Mouse (Mus musculus): Measurements from ENCODE around the gene Rph3al. TPM values are rescaled to one million over a fixed set of nuclear protein-coding genes. Genes with fewer than 3 reads are reported as not detected.

Rph3al gene
- total RNA-seq, 1 experiment from 2014 or later = 10.7 TPM

- no peak for DNase-seq
Measured at GRCm38 (mm10) chr11:75906556-75906955, 31.7 kb downstream of the Rph3al start.

- DNase-seq = no peak
Measured at GRCm38 (mm10) chr11:75904982-75905381, 33.2 kb downstream of the Rph3al start.

- no peak for DNase-seq
Measured at GRCm38 (mm10) chr11:75904501-75904900, 33.7 kb downstream of the Rph3al start.

GRCm38 (mm10) chr11:75903486-75903885 is 34.7 kb downstream of the Rph3al start:
- peak; percentile 69 for DNase-seq

- DNase-seq = no peak
Measured at GRCm38 (mm10) chr11:75901339-75901738, 36.9 kb downstream of the Rph3al start.

- DNase-seq = no peak
Measured at GRCm38 (mm10) chr11:75899676-75900075, 38.6 kb downstream of the Rph3al start.

GRCm38 (mm10) chr11:75898532-75898931 is 39.7 kb downstream of the Rph3al start:
- no peak for DNase-seq

- DNase-seq = peak; percentile 39
Measured at GRCm38 (mm10) chr11:75894791-75895420, 43.3 kb downstream of the Rph3al start.

GRCm38 (mm10) chr11:75893956-75894355 is 44.3 kb downstream of the Rph3al start:
- DNase-seq = no peak

GRCm38 (mm10) chr11:75887349-75887748 is 50.9 kb downstream of the Rph3al start:
- DNase-seq = no peak

- no peak for DNase-seq
Measured at GRCm38 (mm10) chr11:75881234-75881633, 57.0 kb downstream of the Rph3al start.

GRCm38 (mm10) chr11:75880064-75880463 is 58.2 kb downstream of the Rph3al start:
- peak; percentile 58 for DNase-seq

- no peak for DNase-seq
Measured at GRCm38 (mm10) chr11:75878460-75878859, 59.8 kb downstream of the Rph3al start.

GRCm38 (mm10) chr11:75876043-75876780 is 62.0 kb downstream of the Rph3al start:
- peak; percentile 69 for DNase-seq

- no peak for DNase-seq
Measured at GRCm38 (mm10) chr11:75871688-75872087, 66.5 kb downstream of the Rph3al start.

- DNase-seq = no peak
Measured at GRCm38 (mm10) chr11:75870947-75871346, 67.3 kb downstream of the Rph3al start.

GRCm38 (mm10) chr11:75870386-75870785 is 67.8 kb downstream of the Rph3al start:
- DNase-seq = no peak

GRCm38 (mm10) chr11:75869898-75870297 is 68.3 kb downstream of the Rph3al start:
- no peak for DNase-seq

GRCm38 (mm10) chr11:75866861-75867260 is 71.4 kb downstream of the Rph3al start:
- DNase-seq = no peak

- DNase-seq = no peak
Measured at GRCm38 (mm10) chr11:75865859-75866258, 72.4 kb downstream of the Rph3al start.

GRCm38 (mm10) chr11:75865253-75865619 is 73.0 kb downstream of the Rph3al start:
- DNase-seq = no peak

GRCm38 (mm10) chr11:75864529-75865252 is 73.5 kb downstream of the Rph3al start:
- DNase-seq = no peak

- DNase-seq = peak; percentile 60
Measured at GRCm38 (mm10) chr11:75862466-75862865, 75.8 kb downstream of the Rph3al start.
